Mouse (Mus musculus): Measurements from ENCODE around the gene Prm3.

- no peak for TF ChIP-seq CTCF (IDR thresholded peaks at IDR 0.05; ENCODE audit: extremely low read depth, insufficient read length, insufficient replicate concordance, low read depth, low read length)
- TF ChIP-seq POLR2A (IDR thresholded peaks at IDR 0.05; ENCODE audit: low read depth, low read length) = no peak
Observed at GRCm38 (mm10) chr16:10783152-10783434, 7.6 kb downstream of the Prm3 start.

Measured in small intestine, adult 2 months (tissue).